Mouse (Mus musculus): Measurements from ENCODE around the gene Gm14459. TPM values are rescaled to one million over a fixed set of nuclear protein-coding genes. Genes with fewer than 3 reads are reported as not detected.
"Not testable (repeated sequence)": the region's sequence is repeated elsewhere in the genome, so short reads cannot be mapped to it uniquely, and the experiment has no call there.

Gm14459 gene
- not detected for total RNA-seq (2018; cell fraction: chromatin; rRNA removed)
- total RNA-seq (2018; cell fraction: cytosol; rRNA removed), result not detected
- total RNA-seq (2018; cell fraction: nucleus; rRNA removed), result not detected
- not detected in 3 replicates for polyA plus RNA-seq (2018)

GRCm38 (mm10) chrX:8524854-8525253, at the start of gene Gm14459:
TSS of gene Gm14459 (minus strand) at chrX:8524954.
- no peak within 1 kb of the TSS for H3K27ac ChIP-seq
- no peaks in the 10 kb centered on the region for H3K79me2 ChIP-seq (ENCODE audit: inconsistent target)
- H3K36me3 ChIP-seq (ENCODE audit: inconsistent target), result no peaks in the 10 kb centered on the region
- H3K4me3 ChIP-seq (ENCODE audit: inconsistent target), result no peak within 1 kb of the TSS
- 64% methylated on average over 2 of the region's 2 CpGs for WGBS (ENCODE audit: missing documents)

GRCm38 (mm10) chrX:8548155-8548554, 23.4 kb upstream of the Gm14459 start, which contains the start of gene Ssxb6:
TSS of gene Ssxb6 (minus strand) at chrX:8548255.
- not testable (repeated sequence) for H3K79me2 ChIP-seq (ENCODE audit: inconsistent target); H3K27ac ChIP-seq; H3K36me3 ChIP-seq (ENCODE audit: inconsistent target); H3K4me3 ChIP-seq (ENCODE audit: inconsistent target)
- 60% methylated on average over 3 of the region's 4 CpGs for WGBS (ENCODE audit: missing documents)

Other genes starting within 250 kb of the Gm14459 start
- not detected in 3 replicates for gene Ssxb10, start 197.5 kb downstream of the Gm14459 start, polyA plus RNA-seq (2018)
- not detected in 3 replicates for gene Ssxb9, start 158.0 kb downstream of the Gm14459 start, polyA plus RNA-seq (2018)
- not detected in 3 replicates for gene Ssxb1, start 111.6 kb downstream of the Gm14459 start, polyA plus RNA-seq (2018)
- not detected in 3 replicates for gene Ssxb2, start 63.2 kb downstream of the Gm14459 start, polyA plus RNA-seq (2018)
- not detected in 3 replicates for gene Ssxb6, start 23.3 kb upstream of the Gm14459 start, polyA plus RNA-seq (2018)
- not detected in 3 replicates for gene Ssxb3, start 66.9 kb upstream of the Gm14459 start, polyA plus RNA-seq (2018)
- gene Ssxb8, start 165.9 kb upstream of the Gm14459 start, polyA plus RNA-seq (2018), result not detected in 3 replicates
- gene Ssx9, start 223.5 kb upstream of the Gm14459 start, polyA plus RNA-seq (2018), result not detected in 3 replicates

Data from macrophage (primary cell).